ENCODE assay signal across 27 mouse cellular contexts in genomic region chr16:87267517-87267916, GRCm38 (mm10).
DNase-seq lines count a peak whose midpoint lies in the region; ATAC-seq and TF ChIP-seq lines count a peak whose summit lies in the region.
"Had no signal": no experiment of that assay in that cellular context is flagged by ENCODE, and none has a peak within 500 bp of the region (broad histone marks: within the 10 kb centered on the region; RNA-seq: fewer than 3 reads in every experiment).

No protein-coding gene starts in this region.

- H3K27ac ChIP-seq in heart, adult 2 months = peak overlapping the region; percentile 76
- peak overlapping the region; percentile 89 for H3K27ac ChIP-seq in heart, embryonic 16.5 days (ENCODE audit: low read length)
- H3K27ac ChIP-seq in lung, embryonic 16.5 days (ENCODE audit: low read length) = peak overlapping the region; percentile 91
- H3K27ac ChIP-seq: embryonic facial prominence, embryonic 12.5 days; forebrain, embryonic 10.5 days; forebrain, embryonic 15.5 days; hindbrain, embryonic 10.5 days; hindbrain, embryonic 15.5 days; kidney, postnatal 0 days; limb, embryonic 13.5 days; macrophage; stomach, embryonic 15.5 days had no signal

- H3K79me2 ChIP-seq in heart, adult 2 months (replicated peaks; ENCODE audit: control insufficient read depth, insufficient read depth, low read length) = no peaks in the 10 kb centered on the region

- H3K9ac ChIP-seq in heart, adult 2 months (ENCODE audit: low read depth, low read length) = no peak overlapping the region
- H3K9ac ChIP-seq in heart, embryonic 16.5 days (ENCODE audit: low read length) = no peak overlapping the region
- H3K9ac ChIP-seq in lung, embryonic 16.5 days (ENCODE audit: low read length) = no peak overlapping the region
- H3K9ac ChIP-seq: embryonic facial prominence, embryonic 12.5 days; forebrain, embryonic 15.5 days; hindbrain, embryonic 15.5 days; limb, embryonic 13.5 days; stomach, embryonic 15.5 days had no signal

- no peak for TF ChIP-seq EP300 in heart, adult 2 months (IDR thresholded peaks at IDR 0.05; ENCODE audit: insufficient read depth, low read depth, low read length)

- WGBS in heart, adult 2 months = 75% methylated on average over 4 of the region's 4 CpGs
- WGBS in heart, embryonic 16.5 days = 54% methylated on average over 4 of the region's 4 CpGs
- WGBS in lung, embryonic 16.5 days = 78% methylated on average over 4 of the region's 4 CpGs

- H3K4me1 ChIP-seq in heart, adult 2 months (ENCODE audit: control insufficient read depth, insufficient read depth, low read length) = peaks cover 4% of the 10 kb centered on the region
- peaks cover 25% of the 10 kb centered on the region for H3K4me1 ChIP-seq in heart, embryonic 16.5 days (ENCODE audit: control insufficient read depth, insufficient read depth, low read length)
- peaks cover 9% of the 10 kb centered on the region; the same call in 1 of the 2 replicates for H3K4me1 ChIP-seq in lung, embryonic 16.5 days (replicated peaks; ENCODE audit: control insufficient read depth, insufficient read depth, low read length)
- H3K4me1 ChIP-seq: embryonic facial prominence, embryonic 12.5 days; forebrain, embryonic 10.5 days; hindbrain, embryonic 10.5 days; stomach, embryonic 15.5 days had no signal

- H3K36me3 ChIP-seq in heart, adult 2 months (ENCODE audit: control insufficient read depth, insufficient read depth, low read length) = 0 out of 2 replicates have a peak, but pooled peaks cover 2% of the 10 kb centered on the region
- no peaks in the 10 kb centered on the region for H3K36me3 ChIP-seq in heart, embryonic 16.5 days (ENCODE audit: control insufficient read depth, insufficient read depth)
- no peaks in the 10 kb centered on the region for H3K36me3 ChIP-seq in lung, embryonic 16.5 days (ENCODE audit: control insufficient read depth, insufficient read depth, low read length)
- H3K36me3 ChIP-seq: embryonic facial prominence, embryonic 12.5 days; forebrain, embryonic 10.5 days; forebrain, embryonic 15.5 days; hindbrain, embryonic 10.5 days; hindbrain, embryonic 15.5 days; limb, embryonic 13.5 days; stomach, embryonic 15.5 days had no signal

- no peak for TF ChIP-seq POLR2A in heart, adult 2 months (IDR thresholded peaks at IDR 0.05; ENCODE audit: insufficient read depth, low read depth, low read length)

- no peak overlapping the region for H3K4me2 ChIP-seq in heart, embryonic 16.5 days (ENCODE audit: low read depth, low read length)
- no peak overlapping the region for H3K4me2 ChIP-seq in lung, embryonic 16.5 days (ENCODE audit: low read depth, low read length)
- H3K4me2 ChIP-seq: embryonic facial prominence, embryonic 12.5 days; forebrain, embryonic 15.5 days; hindbrain, embryonic 15.5 days; limb, embryonic 13.5 days; liver, embryonic 11.5 days; stomach, embryonic 15.5 days had no signal

- ATAC-seq in heart, embryonic 16.5 days (replicated peaks; ENCODE audit: extremely low read depth, insufficient read depth, low FRiP score) = 0 out of 2 replicates have a peak, but pooled peaks have one; percentile 11
- ATAC-seq in lung, embryonic 16.5 days (ENCODE audit: low read depth) = no peak
- no peak for ATAC-seq in granulocyte monocyte progenitor cell, adult 5-6 weeks (replicated peaks; ENCODE audit: poor library complexity, severe bottlenecking)
- ATAC-seq: CD4-positive, CD25-positive, alpha-beta regulatory T cell, adult 4 months; forebrain, embryonic 15.5 days; inflammation-experienced regulatory T-cells, adult 6 months had no signal

- H3K27me3 ChIP-seq in heart, adult 2 months (ENCODE audit: control insufficient read depth, insufficient read depth, low read length) = no peaks in the 10 kb centered on the region
- no peaks in the 10 kb centered on the region for H3K27me3 ChIP-seq in heart, embryonic 16.5 days (ENCODE audit: control insufficient read depth, insufficient read depth, low read length)
- no peaks in the 10 kb centered on the region for H3K27me3 ChIP-seq in lung, embryonic 16.5 days (ENCODE audit: control insufficient read depth, insufficient read depth, low read depth, low read length)
- H3K27me3 ChIP-seq: embryonic facial prominence, embryonic 12.5 days; forebrain, embryonic 15.5 days; hindbrain, embryonic 15.5 days; limb, embryonic 13.5 days; stomach, embryonic 15.5 days had no signal

- H3K4me3 ChIP-seq in heart, adult 2 months = no peak overlapping the region
- H3K4me3 ChIP-seq in heart, embryonic 16.5 days (ENCODE audit: low read length) = no peak overlapping the region
- H3K4me3 ChIP-seq in lung, embryonic 16.5 days (ENCODE audit: low read length) = no peak overlapping the region
- H3K4me3 ChIP-seq: embryonic facial prominence, embryonic 12.5 days; forebrain, embryonic 10.5 days; forebrain, embryonic 15.5 days; hindbrain, embryonic 10.5 days; hindbrain, embryonic 15.5 days; limb, embryonic 13.5 days; stomach, embryonic 15.5 days had no signal

- intact Hi-C loops in heart, adult 2 months (cut with DNase I) = no loop called here
- intact Hi-C loops in heart, postnatal 25 days (cut with DNase I) = no loop called here

- no peak for DNase-seq in heart, adult 2 months
- no peak for DNase-seq in heart, adult 18-20 months
- no peak for DNase-seq in heart, postnatal 25 days (ENCODE audit: low spot score)
- DNase-seq in lung, postnatal 25 days (ENCODE audit: low spot score) = no peak
- DNase-seq: adrenal gland, postnatal 25 days; cerebellum, adult 11-12 months; cerebellum, adult 9-11 months; embryo, embryonic 11 days; kidney, adult 8-10 months; kidney, postnatal 4 days; midbrain, embryonic 14.5 days; right cerebral cortex, postnatal 25 days had no signal

- 0 out of 2 replicates have a peak, but pooled peaks have one; percentile 12 for TF ChIP-seq CTCF in heart, adult 2 months (IDR thresholded peaks at IDR 0.05)

- H3K9me3 ChIP-seq in heart, embryonic 16.5 days (replicated peaks; ENCODE audit: control insufficient read depth, low read length) = no peaks in the 10 kb centered on the region
- no peaks in the 10 kb centered on the region for H3K9me3 ChIP-seq in lung, embryonic 16.5 days (ENCODE audit: control insufficient read depth, low read length)
- H3K9me3 ChIP-seq: embryonic facial prominence, embryonic 12.5 days; forebrain, embryonic 10.5 days; forebrain, embryonic 15.5 days; hindbrain, embryonic 10.5 days; hindbrain, embryonic 15.5 days; limb, embryonic 13.5 days; stomach, embryonic 15.5 days had no signal
